ENCODE assay signal across 9 mouse cellular contexts in the genomic region with DNA sequence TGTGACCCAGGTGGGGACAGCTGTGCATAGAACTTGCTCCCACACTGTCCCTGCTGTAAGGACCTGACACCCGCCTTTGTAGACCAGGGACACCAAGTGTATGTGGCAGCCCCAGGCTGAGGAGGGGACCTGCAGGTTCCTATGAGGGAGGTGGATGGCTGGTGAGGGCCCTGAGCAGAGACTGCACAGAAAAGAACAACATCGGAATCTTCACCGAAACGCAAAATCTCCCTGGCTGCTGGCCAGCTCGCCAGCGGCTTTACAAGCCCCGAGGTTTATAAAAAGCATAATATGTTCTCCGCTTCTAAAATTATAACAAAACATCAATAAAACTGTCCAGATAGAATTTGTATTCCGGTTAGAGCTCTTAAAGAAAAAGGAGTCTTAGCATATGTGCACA.
A peak's percentile ranks its signal among the peaks of the same experiment; 100 is the strongest.
DNase-seq lines count a peak whose midpoint lies in the region; ATAC-seq and TF ChIP-seq lines count a peak whose summit lies in the region.
"Had no signal": no experiment of that assay in that cellular context is flagged by ENCODE, and none has a peak within 500 bp of the region (broad histone marks: within the 10 kb centered on the region; RNA-seq: fewer than 3 reads in every experiment).

No protein-coding gene starts in this region.

- H3K4me2 ChIP-seq in limb, embryonic 12.5 days = peak overlapping the region; percentile 19
- H3K4me2 ChIP-seq in intestine, embryonic 15.5 days (replicated peaks) = peak overlapping the region; percentile 33; the same call in 1 of the 2 replicates
- H3K4me2 ChIP-seq: liver, embryonic 13.5 days had no signal

- H3K27ac ChIP-seq in gastrocnemius, adult 2 months = peak overlapping the region; percentile 70
- peak overlapping the region; percentile 59 for H3K27ac ChIP-seq in limb, embryonic 12.5 days
- H3K27ac ChIP-seq in limb, embryonic 10.5 days = no peak overlapping the region
- H3K27ac ChIP-seq in intestine, embryonic 15.5 days = peak overlapping the region; percentile 71
- H3K27ac ChIP-seq: liver, embryonic 13.5 days had no signal

- no peak overlapping the region for H3K9ac ChIP-seq in limb, embryonic 12.5 days (replicated peaks)
- H3K9ac ChIP-seq in intestine, embryonic 15.5 days = no peak overlapping the region
- H3K9ac ChIP-seq: liver, embryonic 13.5 days had no signal

- no peak for ATAC-seq in limb, embryonic 12.5 days (ENCODE audit: insufficient number of reproducible peaks, insufficient read depth, low FRiP score, low TSS enrichment, low read depth)
- ATAC-seq in intestine, embryonic 15.5 days = 0 out of 2 replicates have a peak, but pooled peaks have one; percentile 29

- H3K27me3 ChIP-seq in limb, embryonic 12.5 days = 0 out of 2 replicates have a peak, but pooled peaks cover 2% of the 10 kb centered on the region
- no peaks in the 10 kb centered on the region for H3K27me3 ChIP-seq in limb, embryonic 10.5 days (ENCODE audit: low read depth, poor library complexity, severe bottlenecking)
- H3K27me3 ChIP-seq in intestine, embryonic 15.5 days (replicated peaks) = no peaks in the 10 kb centered on the region
- H3K27me3 ChIP-seq: liver, embryonic 13.5 days had no signal

- H3K9me3 ChIP-seq in limb, embryonic 12.5 days = no peaks in the 10 kb centered on the region
- H3K9me3 ChIP-seq in limb, embryonic 10.5 days (replicated peaks) = no peaks in the 10 kb centered on the region
- no peaks in the 10 kb centered on the region for H3K9me3 ChIP-seq in intestine, embryonic 15.5 days
- H3K9me3 ChIP-seq: liver, embryonic 13.5 days had no signal

- peak; percentile 49 for DNase-seq in gastrocnemius, adult 2 months
- no peak for DNase-seq in gastrocnemius, postnatal 25 days
- no peak for DNase-seq in limb, embryonic 10.5 days (ENCODE audit: low spot score)
- DNase-seq in adrenal gland, postnatal 25 days = peak; percentile 54
- no peak for DNase-seq in spleen, postnatal 14 days (ENCODE audit: low spot score in 2 of 2)
- DNase-seq in thymus, postnatal 4 days = no peak
- DNase-seq: liver, embryonic 13.5 days had no signal

- whole genome bisulfite sequencing in limb, embryonic 12.5 days = 46% methylated on average over 9 of the region's 9 CpGs
- WGBS in limb, embryonic 10.5 days = 91% methylated on average over 9 of the region's 9 CpGs
- WGBS in intestine, embryonic 15.5 days = 30% methylated on average over 9 of the region's 9 CpGs

- peaks cover 19% of the 10 kb centered on the region for H3K4me1 ChIP-seq in limb, embryonic 12.5 days (replicated peaks)
- peaks cover 5% of the 10 kb centered on the region; the same call in 1 of the 2 replicates for H3K4me1 ChIP-seq in limb, embryonic 10.5 days
- peaks cover 20% of the 10 kb centered on the region for H3K4me1 ChIP-seq in intestine, embryonic 15.5 days (replicated peaks)
- H3K4me1 ChIP-seq: liver, embryonic 13.5 days had no signal

- H3K36me3 ChIP-seq in limb, embryonic 12.5 days = no peaks in the 10 kb centered on the region
- H3K36me3 ChIP-seq in limb, embryonic 10.5 days = no peaks in the 10 kb centered on the region
- H3K36me3 ChIP-seq in intestine, embryonic 15.5 days = no peaks in the 10 kb centered on the region
- H3K36me3 ChIP-seq: liver, embryonic 13.5 days had no signal

- peak overlapping the region; percentile 70 for H3K4me3 ChIP-seq in gastrocnemius, adult 2 months
- no peak overlapping the region for H3K4me3 ChIP-seq in limb, embryonic 12.5 days (replicated peaks)
- no peak overlapping the region for H3K4me3 ChIP-seq in limb, embryonic 10.5 days
- no peak overlapping the region for H3K4me3 ChIP-seq in intestine, embryonic 15.5 days (replicated peaks)
- H3K4me3 ChIP-seq: liver, embryonic 13.5 days had no signal

- no peak for TF ChIP-seq CTCF in gastrocnemius, adult 2 months (IDR thresholded peaks at IDR 0.05)

- intact Hi-C loops in gastrocnemius, adult 2 months (cut with DNase I) = no loop called here

Comparison
In these comparisons a context has a peak if more than half of its experiments do, and no peak if none do; other contexts are left out.
1. DNase-seq: peak in gastrocnemius, adult 2 months (single experiment) and adrenal gland, postnatal 25 days (single experiment); none in gastrocnemius, postnatal 25 days (single experiment), limb, embryonic 10.5 days (single experiment), spleen, postnatal 14 days (0 of 2) and thymus, postnatal 4 days (single experiment).